Mouse (Mus musculus): ENCODE results near the gene Mns1.

DNA sequence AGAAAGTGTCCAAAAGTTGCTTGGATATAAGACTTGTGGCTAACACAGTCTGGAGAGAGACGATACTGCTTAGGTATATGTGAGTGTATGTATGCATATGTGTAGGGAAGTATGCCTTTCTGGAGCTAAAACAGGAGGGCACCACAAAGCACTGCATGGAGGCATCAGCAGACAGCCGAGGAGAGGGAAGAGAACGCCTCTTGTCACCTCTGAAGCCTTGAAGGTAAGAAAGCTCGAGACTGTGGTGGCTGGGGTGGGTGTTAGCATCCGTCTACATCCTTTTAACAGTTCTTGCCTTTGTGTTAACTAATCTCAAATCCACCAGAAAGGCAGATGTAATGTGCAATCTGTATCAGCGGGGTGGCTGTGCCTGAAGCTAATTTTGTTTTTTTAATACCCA lies 34.4 kb upstream of the Mns1 start:
- no peak for TF ChIP-seq CTCF (IDR thresholded peaks at IDR 0.05)
- TF ChIP-seq EP300 (IDR thresholded peaks at IDR 0.05), result no peak

Measured in lung, postnatal 0 days (tissue).